Mouse (Mus musculus): Measurements from ENCODE around the gene Pak1.

Gene Pak1

DNA sequence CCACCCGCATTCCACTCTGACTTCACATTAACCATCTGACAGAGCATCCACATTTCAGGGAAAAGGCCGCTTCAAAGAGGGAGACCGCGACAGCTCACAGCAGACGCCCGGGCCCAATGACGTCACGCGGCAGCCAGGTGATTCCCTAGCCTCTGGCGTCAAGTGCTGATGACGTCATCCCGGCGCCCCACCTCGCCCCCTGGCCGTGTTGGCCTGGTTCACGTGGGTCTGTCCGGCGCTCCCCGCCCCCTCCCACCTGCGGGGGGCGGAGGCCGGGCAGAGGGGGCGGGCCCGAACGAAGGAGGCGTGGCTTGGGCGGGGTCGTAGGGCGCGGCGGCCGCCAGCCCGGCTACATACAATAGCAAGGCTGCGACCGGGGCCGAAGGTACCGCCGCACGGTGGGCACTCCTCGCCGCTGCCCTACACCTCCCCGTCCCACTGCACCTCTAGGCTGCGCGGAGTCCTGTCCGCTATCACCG lies at the start of gene Pak1:
Gene Pak1, plus strand, starts transcription at position 352 of the 479 bp plus-strand sequence.
- peak; percentile 87 for DNase-seq

DNA sequence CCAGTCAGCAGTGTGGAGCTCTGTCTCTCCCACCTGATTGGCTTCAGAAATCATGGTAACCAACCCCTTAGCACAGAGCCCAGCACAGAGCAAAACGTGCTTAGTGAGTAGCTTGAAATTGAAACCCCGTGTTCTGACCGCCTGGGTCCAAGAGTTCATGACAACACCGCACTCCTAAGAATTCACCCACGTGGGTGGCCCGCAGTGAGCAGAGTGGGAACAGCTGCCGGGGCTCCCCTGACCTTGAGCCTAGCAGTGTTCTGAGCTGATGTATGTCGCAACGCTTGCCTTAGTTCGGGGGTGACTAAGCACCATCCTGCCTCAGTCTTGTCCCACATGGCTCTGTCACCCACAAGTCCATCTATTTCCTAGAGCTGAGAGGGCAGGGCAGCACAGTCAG lies 47.4 kb upstream of the Pak1 start:
- DNase-seq: no peak

DNA sequence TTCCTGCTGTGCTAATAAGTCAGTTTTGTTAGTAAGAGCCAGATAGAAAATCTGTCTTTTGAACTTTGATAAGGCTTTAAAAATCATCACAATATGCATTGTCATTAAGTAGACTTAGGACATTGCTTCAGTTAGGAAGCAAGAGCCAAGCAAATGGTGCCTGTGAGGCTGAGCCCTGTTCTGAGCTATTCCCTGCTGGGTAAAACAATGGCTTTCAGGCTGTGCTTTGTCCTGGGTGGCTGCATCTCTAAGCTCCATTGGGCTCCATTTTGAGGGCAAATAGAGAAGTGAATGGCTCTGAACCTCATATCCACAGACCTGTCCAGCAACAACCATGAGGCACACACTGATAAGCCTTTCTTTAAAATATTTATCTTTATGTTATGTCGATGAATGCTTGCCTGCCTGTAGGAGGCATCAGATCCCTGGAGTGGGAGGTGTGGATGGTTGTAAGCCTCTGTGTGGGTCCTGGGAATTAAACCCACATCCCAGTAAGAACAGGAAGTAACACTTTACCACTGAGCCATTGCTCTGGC lies 46.5 kb upstream of the Pak1 start:
- DNase-seq: no peak

DNA sequence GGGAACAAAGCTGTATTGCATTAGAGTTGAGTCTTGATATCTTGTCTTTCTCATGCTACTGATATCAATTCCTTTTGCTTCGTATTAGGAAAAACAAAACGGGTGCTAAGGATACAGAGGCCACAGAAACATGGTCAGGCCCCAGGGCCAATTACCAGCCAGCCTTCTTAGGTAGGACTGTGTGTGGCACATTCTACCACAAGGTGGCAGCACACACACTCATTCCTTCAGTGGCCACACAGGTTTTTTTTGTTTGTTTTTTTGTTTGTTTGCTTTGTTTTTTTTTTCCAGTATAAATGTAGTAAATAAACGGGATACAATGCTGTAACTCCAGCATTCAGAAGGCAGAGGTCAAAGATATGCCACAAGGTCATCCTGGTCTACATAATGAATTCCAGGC lies 43.0 kb upstream of the Pak1 start:
- DNase-seq: peak; percentile 71

DNA sequence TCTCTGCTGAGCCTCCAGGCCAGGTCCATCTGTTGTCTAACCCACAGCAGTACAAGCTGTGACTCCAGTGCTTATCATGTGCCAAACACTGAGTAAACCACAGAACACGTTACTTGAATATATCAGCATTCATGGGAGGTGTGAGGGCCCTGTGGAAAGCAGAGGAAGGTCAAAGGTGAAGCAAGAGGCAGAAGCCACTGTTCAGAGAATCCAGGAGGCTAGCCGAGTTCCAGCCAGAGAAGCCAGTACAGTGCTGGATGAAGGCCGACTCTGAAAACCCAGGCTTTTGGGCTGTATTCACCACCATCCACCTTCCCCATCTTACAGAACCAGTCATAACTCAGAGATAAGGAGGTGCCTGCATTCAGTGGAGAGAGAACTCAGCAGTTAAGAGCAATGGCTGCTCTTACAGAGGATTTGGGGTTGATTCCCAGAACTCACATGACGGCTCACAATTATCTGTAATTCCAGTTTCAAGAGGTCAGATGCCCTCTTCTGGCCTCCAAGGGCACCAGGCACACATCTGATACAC lies 41.1 kb upstream of the Pak1 start:
- DNase-seq: no peak

DNA sequence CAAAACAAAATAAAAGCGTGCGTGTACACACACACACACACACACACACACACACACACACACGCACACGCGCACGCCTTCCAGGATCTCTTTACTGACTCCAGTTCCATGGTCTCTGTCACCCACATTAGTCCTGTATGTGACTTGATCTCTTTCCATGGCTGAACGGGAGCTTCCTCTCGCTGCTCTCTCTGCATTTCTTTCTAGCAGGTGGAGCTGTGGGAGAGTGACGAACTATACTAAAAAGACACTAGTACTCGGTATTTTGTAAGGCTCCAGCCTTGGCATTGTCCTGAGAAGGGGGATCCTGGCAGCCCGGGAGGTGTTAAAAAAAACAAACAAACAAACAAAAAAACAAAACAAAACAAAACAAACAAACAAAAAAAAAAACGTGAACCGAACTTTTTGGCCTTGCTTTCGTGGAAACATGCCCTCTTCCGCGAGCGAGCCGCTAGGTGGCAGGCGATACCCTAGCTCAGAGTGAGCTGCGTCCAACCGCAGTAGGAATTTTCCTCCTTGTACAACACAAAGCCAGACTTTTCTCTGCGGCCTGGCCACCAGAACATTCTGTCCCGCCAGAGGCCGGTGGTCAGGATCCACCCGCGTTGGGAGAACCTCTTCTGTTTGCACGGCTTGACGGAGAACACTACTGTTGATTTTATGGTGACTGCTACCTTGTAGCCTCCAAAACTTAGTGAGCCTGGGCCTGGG lies 40.4 kb upstream of the Pak1 start:
- DNase-seq: peak; percentile 82

DNA sequence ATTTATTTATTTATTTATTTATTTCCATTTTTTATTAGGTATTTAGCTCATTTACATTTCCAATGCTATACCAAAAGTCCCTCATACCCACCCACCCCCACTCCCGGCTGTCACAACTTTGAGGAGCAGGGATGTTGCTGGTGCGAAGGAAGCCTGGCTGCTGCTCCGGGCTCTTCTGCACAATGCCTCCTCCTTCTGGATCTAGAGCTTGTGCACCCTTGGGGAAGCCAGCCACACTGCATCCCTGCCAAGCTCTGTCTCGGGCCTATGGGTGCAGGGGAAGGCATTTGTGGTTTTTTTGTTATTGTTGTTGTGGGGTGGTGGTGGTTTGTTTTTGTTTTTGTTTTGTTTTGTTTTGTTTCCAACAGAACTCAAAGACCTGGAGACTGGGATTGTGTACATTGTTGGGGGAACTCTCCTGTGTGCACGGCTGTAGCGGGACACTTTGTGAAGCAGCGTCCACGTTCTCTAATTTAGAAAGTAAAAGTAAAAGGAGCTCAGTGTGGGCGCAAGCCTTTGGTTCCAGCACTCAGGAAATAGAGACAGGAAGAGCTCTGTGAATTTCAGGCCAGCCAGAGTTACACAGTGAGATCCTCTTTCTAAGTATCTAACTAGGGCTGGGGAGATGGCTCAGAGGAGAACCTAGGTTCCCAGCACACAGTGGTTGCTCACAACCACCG lies 39.7 kb upstream of the Pak1 start:
- DNase-seq: no peak

DNA sequence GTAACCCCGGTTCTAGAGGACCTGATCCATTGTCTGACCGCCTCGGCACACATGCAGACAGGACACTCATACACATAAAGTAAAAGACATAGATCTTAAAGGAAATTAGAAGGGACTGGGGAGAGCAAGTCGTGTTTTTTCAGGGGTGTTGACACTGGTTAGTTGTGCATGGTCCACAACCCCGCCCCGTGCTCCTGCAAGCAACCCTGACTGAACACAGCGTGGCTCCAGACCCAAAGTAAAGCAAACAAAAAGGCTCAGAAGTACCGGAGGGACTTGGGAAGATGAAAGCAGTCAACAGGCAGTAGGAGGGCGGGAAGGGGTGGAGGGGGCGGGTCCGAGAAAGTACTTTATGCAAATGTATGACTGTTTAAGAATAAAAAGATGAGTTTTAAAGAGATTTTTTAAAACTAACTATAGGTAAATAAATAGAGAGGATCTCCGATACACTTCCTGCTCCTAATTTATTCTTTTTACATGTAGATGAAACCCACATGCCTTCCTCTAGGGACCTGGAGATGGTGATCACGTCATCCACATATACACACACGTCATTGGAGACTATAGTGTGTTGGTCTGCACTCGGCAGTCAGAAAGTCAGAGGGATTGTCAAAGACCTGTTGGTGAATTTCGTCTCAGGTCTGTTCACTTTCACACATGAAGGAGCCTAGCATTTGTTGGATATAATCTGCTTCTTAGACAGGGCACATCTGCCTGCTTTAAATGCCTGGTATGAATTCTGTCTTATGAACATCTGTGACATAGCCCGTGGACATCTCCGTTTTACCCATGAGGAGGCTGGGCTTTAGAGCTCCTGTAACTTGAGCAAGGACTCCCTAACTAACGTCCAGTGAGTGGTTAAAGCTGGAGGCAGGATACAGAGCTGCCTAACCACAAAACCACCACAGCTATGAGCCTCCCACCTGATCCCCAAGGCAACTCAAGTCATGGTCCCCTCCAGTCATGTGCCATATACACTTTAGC lies 38.8 kb upstream of the Pak1 start:
- no peak for DNase-seq

DNA sequence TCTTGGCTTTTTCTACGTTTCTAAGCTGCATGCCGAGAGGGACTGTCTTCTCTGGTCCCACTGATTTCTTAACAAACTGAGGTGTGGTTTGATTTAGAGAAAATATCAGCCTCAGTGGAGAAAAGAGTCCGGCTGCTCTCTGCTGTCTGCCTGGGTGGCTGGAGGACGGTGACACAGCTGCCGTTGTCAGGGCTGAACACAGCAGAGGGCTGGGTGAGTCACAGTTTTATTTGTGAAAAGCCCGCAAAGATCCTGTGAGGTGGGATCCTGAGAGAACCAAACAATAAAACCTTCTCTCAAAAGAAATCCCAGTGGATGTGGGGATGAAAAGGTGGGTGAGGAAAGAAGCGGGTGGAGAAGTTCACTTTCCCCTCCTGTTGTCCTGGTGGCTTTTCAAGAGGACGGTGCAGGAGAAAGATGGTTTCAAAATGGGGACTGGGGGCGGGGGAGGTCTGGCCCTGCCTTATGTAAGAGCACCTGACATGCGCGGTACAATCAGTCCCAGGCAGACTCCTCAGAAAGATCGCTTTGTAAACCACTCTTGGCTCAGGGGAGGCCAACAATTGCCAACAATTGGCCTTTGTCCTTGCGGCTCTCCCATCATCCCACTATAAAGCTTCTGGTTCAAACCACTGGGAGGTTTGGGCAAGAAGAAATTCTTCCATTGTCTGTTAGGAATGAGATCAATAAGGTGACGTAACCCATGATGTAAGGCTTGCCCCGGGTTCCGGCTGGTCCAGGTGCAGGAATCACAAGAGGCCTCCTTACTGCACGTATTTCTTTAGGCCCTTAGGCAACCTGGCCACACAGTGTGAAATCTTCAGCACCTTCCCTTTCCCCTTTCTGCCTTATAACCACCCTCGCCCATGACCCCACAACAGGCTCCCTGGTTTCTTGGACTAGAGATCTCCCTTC lies 31.1 kb upstream of the Pak1 start:
- peak; percentile 21 for DNase-seq

DNA sequence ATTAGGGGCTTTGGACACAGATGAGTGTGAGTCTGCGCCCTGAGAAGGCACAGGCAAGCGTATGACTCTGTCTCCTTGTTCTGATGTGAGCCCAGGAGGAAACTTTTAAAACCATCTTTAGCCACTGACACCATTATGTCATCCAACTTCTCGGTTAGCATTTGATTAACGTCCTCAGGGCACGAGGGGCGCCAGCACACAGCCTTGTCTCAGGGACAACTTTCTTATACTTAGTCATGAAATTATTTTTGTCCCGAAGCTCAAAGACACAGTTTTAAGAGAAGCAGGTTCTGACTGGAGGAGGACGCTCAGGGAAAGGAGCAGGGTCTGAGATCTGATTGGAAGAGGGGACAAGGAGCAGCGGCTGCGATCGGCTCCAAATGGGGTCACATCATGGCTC lies 23.8 kb upstream of the Pak1 start:
- no peak for DNase-seq

DNA sequence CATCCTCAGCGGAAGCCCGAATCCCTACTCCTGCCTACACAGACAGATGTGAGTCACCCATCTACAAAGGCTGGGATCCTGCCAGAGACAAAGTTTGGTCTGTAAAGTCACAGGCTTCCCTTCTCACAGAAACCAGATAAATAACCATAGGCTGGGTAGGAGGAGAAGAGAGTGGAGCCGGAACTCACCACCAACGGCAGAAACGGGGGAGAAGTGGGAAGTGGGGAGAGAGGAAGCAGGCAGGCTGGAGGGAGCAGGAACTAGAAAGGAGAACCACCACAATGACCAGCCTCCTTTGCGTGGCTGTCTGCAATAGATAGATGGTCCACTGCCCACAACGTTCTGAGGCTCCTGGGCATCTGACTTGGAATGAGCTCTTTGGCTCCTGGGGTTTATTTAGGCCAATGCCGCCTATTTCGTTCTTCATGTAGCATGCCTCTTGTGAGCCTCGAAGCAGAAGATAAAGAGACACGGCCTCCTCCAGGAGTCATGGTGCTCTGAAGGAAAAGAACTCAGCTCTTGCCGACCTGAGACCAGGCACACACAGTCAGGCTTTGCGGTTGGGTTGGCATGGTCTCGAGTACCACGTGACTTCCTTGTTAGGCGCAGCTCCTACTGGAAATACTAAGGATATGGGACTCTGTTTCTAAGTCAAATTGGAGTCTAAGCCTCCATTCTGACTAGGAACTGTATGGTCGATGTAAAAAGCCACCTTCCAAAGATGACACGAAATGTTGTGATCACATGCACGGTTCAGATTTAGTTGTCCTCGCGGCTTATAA lies 23.0 kb upstream of the Pak1 start:
- no peak for DNase-seq

DNA sequence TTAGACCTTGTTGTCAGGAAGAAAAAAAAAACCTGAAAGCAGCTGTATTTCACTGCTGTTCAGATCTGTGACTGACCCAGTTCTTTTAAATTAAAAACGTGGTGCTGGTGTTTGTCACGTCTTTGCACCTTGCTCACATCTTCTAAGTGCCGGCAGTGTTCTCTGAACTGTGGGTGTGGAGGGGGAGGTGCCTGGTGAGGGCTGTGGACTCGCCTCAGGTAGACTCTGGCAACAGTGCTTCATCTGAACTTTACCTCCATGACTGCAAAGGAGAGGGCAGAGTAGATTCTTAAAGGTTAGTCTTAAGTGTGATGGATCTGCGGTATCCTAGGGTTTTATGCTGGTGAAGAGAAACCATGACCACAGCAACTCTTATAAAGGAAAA lies 22.4 kb upstream of the Pak1 start:
- no peak for DNase-seq

DNA sequence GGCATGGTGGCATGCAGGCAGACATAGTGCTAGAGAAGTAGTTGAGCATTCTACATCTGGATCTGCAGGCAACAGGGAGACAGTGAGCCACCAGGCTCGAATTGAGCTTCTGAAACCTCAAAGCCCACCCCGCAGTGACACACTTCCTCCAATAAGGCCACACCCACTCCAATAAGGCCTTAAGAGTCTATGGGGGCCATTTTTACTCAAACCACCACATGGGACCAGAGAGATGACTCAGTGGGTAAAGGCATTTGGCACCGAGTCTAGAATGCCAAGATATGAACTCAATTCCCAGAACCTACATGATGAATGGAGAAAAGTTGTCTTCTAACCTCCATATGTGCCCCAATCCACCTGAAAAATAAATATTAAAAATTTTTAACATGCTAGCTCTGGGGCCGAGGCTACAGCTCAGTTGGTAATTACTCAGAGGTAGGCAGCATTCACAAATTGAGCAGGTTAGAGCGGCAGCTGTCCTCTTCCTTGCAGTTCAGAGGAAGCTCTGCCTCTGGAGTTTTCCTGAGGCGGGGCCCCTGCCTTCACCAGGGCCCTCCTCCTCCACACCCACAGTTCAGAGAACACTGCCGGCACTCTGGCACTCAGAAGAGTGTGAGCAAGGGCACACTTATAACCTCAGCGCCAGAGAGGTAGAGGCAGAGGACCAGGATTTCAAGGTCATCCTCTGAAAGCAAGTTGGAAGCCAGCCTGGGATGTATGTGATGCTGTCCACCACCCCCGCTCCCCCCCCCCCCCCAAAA lies 21.8 kb upstream of the Pak1 start:
- no peak for DNase-seq

DNA sequence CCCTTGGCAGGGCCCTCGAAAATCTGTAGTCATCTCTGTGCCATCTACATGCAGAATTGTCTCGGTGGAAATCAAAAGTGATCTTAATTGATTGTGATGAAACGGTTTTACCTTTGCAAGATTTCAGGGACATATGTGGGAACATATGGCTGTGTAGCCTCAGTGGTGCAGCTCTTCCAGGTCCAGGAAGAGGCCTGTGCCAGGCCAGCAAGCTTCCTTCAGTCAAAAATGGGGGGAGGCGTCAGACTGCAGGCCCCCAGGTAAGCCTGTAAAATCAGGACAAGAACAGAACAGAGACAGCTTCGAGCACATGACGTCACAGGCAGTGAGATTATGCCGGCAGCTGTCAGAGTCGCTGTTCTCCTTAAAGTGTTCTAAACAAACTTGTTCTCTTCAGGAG lies 20.5 kb upstream of the Pak1 start:
- peak; percentile 39 for DNase-seq

DNA sequence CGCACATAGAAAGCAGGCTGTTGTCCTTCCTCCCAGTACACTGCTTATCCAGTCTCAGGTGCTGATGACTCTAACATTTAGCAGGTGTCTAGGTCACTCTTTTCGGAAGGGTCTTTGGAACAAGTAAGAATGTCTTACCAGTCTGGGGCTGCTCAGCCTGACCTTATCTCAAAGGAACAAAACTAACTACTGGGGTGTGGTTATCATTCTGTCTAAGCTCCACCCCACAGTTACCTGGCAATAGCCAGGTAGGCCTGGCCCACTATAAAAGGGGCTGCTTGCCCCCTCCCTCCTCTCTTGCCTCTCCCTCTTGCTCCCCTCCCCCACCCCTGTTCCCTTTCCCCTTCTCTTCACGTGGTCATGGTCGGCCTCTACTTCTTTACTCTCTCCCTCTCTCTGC lies 19.3 kb upstream of the Pak1 start:
- no peak for DNase-seq

DNA sequence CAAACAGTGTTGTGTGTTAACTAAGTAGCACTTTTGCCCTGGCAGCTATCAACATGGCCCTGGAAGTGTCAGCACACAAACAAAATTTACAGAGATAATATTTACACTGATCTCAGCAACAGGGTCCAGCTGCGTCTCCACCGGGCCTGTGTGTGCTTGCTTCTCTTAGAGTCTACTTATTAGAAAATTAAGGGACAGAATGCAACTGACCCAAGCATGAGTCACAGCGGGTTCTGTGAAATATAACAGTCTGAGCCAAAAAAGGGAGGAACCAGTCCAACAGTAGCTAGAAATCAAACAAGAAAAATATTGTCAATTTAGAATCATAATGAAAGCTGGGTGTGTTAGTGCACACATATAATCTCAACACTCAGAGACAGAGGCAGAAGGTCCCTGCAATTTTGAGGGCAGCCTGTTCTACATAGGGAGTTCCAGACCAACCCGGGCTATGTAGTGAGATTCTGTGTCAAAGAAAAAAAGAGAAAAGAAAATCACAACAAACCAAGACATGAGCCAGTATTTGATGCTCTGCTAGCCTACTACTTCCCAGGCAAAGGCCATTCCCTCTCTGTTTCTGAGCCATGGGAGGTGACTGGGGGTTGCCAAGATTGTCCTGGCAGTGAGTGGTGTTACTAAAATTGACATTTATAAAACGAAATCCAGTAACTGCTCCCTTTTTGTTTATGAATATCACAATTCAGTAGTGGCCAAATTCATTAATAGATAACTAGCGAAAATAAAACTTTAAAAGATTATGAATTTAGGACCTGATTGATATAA lies 17.3 kb upstream of the Pak1 start:
- peak; percentile 22 for DNase-seq

DNA sequence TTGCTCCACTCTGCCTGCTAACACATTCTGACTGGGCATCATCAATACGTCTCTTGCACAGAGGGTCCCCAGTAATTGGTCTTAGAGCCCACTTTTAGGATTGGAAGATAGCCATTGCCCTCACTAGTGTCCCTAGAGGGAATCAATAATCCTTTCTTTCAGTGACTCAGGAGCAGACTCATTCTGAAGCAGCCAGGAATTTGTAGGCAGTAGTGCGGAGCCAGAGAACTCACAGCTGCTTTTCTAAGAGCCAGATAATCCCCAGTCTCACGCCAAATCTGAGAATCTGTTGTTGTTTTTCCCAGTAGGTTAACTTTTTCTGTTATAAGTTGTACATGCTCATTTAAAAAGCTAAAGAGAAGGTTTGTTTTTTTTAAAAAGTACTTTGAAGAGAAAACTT lies 13.0 kb upstream of the Pak1 start:
- DNase-seq: no peak

DNA sequence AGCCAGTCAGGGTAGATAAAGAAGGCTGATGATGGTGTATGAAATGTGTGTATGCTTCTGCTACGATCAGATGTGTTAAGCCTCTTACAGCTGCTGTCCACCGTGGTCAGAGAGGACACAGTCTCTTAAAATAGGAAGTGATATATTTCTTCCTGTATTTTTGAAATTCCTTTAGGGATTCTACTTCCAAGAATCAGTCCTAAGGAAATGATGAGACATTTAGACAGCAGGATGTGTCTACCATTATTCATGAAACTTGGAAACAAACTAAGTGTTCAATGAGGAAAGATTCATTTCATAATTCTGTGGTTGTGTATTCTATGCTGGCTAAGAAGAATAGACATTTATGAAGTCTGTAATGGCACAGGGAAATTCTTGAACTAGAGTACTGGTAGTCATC lies 12.4 kb upstream of the Pak1 start:
- no peak for DNase-seq

DNA sequence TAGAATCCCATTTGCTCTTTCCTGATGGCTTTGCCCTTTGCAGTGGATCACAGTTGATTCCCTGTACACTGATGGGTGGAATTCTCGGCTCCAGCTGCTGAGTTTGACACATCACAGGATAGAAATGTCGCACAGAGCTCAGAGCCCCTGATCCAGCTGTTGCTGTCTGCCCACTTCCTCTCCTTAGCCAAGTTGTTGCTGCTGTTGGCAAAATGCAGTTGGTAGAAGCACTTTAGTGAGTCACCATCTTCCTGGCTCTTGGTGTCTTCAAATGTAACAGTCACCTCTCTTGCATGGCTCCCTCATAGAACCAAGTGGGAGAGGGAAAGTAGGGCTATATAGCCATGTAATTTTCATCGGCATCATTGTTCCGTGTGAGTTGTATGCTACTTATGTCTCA lies 11.2 kb upstream of the Pak1 start:
- no peak for DNase-seq

Measured in cerebellum, adult 8-10 months (tissue).